Mouse (Mus musculus) hindlimb bud, embryonic 11.5 days (tissue): Measurements from ENCODE around the gene Zfp36l2.
"Not testable (repeated sequence)": the region's sequence is repeated elsewhere in the genome, so short reads cannot be mapped to it uniquely, and the experiment has no call there.

Source experiments
- DNase-seq: peaks from one replicate; pipeline ENCODE4 v3.0.0-alpha.2; 2012; ENCODE audit warnings: low read depth, low spot score; ENCODE audit errors: extremely low spot score

Zfp36l2 gene

DNA sequence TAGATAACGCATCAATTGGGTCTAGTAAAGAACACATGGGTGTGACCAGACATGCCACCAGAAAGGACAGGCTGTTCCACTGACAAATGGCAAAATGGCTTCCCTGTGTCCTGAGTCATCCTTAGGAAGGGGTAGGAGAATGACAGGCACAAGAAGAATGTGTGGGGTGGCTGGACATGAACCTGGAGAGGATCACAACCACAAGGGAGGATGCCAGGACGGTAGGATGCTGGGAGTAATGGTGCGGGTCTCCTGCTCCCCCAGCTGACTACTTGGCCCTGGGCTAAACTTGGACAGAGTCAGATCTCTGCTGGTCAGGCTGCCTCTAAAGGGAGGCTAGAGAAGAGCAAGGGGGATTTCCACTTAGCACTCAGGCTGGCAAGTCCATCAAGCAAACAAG, 8.1 kb upstream of the Zfp36l2 start:
- DNase-seq, result no peak

DNA sequence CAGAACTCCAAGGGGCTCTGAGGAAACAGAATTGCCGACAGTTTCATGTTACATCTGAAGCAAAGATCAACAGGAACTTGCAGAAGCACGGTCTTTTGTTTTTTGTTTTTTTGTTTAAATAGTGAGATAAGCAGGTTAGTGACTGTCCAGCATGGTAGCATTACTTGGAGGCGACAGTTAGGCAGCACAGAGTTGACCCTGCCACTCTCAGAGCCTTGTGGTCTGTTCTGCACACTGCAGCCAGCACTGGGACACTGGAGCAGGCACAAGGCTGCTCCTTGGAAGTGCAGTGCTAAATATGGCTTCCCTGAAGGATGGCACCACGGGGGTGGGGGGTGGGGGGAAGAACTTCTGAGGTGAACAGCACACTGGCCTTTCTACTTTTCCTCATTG, 7.3 kb upstream of the Zfp36l2 start:
- DNase-seq, result no peak

DNA sequence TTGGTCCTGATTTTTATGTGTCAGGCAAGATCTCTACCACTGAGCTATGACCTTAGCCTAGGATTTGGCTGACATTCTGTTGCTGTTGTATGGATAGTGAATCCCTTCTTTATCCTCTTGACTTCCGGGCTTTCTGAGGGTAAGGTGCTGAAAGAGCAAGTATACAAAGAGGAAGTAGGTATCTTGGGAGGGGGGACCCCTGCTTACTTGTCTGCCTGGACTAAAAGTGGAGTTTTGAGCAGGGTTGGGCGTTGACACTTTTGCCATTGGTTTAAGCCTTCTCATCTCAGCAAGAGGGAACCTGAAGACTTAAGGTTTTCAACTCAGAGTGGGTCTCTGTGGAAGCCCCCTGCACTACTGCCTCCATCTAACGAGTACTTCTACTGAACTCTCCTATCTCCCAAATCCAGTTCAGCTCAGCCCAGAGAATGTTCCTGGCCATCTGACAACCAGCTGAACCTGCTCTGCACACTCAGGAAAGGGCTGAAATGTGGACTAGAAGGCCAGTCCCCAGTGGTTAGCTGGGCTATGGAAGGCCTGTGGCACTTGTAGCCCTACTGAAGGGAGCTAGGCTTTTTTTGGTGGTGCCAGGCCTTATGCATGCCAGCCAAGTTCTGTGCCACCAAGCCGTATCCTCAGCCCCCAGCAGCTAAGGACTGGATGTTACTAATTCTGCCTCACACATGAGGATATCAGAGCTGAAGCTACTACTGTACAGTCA, 6.7 kb upstream of the Zfp36l2 start:
- DNase-seq, result no peak

DNA sequence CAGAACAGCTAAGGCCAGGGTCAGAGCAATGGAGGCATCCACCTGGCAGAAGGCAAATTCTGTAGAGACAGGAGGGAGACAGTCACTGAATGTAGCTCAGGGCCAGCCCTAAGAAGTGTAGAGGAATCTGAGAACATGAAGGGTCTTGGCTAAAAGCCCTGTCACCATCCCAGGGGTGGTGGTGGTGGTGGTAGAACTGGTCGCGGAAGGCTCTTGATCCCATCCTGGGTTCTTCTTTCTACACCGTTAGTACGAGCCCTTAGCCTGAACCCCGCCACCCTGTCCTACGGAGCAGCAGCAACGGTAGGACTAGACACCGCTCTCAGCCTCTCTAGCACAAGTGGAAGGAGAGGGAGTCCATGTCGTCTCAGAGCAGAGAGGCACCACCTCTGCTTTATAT, 5.7 kb upstream of the Zfp36l2 start:
- DNase-seq, result no peak

DNA sequence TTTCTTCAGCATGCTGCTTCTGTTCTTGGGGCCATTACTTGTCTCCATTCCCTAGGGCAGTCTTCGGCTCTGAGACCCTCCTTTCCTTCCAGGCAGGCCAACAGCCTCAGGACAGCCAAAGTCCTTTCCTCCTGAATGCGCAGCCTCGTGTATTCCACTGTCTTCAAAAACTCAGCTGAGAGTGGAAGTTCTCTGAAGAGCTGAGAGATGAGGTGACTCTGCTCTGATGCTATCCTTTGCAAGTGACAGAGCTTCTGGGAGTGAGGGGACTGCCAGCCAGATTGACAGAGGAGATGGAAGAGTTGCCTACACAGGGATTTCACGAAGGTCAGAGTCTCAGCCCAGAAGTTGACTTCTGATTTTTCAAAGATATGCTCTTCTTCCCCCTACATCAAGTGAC, 4.2 kb upstream of the Zfp36l2 start:
- DNase-seq, result no peak

DNA sequence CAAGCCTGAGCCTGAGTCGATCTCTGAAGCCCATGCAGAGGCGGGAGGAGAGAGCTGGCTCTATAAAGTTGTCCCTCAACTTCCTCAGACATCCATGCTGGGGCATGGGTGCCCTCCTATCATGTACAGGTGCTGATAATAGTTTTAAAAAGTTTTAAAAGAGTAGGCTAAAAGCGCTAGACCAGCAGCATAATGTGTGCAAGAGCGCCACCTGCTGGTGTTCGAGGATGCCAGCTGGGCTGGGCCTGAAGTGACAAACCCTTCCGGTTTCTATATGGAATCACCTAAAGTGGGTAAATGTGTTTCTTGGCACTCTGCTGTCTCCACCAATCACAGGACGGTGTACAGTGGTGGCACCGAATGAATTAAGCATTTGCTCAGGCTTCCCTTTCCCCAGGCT, 3.1 kb upstream of the Zfp36l2 start:
- DNase-seq, result no peak

DNA sequence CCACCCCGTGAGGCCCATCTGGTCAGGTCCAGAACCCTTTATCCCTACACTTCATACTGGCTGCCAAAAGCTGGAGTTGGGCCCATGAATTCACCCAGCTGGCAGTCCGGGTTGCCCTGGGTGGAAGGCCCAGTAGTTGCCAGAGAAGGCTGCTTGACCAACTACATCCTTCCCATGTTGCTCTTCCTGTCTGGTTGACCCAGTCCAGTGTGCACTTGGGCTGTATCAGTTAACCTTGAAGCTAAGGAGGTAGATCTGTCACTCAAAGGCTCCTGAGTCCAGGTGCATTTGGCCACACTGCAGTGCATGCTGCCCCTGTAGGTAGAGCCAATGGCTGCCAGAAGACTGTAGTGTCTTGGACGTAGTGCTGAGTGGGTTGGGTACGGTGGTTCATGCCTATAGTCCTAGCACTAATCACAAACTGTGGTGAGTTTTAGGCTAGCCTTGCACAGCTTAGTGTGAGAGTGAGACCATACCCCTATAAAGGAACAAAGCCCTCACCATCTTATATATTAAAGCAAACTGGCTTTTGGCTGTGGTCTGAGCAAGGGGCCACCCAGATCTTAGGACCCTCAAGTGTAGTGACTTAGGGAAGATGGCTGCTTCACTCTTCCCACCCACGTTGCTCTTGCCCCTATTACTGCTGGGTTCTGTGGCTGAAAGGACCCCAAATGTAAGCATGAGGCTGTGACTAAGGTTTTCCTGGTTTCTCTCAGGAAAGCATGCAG, 1.5 kb upstream of the Zfp36l2 start:
- no peak for DNase-seq

DNA sequence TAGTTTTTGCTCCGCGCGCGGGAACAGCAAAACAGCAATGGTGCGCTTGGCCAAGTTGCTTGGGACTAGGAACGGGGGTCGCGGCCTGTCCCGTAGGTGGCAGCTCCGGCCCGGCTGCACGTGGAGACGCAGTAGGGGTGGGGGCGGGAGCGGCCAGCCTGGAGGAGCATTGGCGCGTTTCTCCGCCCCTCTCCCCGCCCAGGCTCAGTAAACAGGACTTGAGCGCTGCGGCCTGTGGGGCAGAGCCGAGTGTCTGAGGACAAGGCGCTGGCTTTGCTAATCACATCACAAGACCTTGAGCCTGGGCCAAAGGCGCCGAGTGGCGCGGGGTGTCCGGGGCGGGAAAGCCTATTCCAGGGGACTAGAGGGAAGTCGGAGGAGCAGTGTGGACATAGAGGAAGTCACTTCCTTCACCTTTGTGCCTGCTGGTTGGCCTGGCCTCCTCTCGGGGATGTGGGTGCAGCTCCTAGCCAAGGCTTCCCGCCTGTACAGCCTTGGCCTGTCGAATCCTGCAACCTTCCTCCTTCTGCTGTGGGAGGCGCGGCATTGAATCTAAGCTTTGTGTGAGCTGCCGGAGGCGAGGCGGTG, 721 bp upstream of the Zfp36l2 start:
- no peak for DNase-seq

DNA sequence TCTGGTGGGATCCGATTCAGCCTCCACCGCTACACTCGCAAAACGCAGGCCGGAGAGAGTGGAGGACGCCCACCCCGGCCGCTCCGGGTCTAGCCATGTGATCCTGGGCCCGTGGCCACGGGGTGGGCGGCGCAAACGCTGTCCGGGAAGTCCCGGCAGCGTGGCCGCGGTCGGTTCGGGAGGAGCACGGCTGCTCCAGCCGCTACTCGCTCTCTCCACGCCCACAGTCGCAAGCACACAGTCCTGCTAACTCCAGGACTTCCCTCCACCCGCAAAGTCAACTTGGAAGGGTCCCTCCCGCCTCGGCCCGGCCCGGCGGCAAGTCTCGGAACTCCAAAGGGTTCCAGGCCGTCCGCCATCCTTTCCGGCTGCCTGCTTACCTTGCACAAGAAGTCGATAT, 483 bp downstream of the Zfp36l2 start:
- DNase-seq, result not testable (repeated sequence)

DNA sequence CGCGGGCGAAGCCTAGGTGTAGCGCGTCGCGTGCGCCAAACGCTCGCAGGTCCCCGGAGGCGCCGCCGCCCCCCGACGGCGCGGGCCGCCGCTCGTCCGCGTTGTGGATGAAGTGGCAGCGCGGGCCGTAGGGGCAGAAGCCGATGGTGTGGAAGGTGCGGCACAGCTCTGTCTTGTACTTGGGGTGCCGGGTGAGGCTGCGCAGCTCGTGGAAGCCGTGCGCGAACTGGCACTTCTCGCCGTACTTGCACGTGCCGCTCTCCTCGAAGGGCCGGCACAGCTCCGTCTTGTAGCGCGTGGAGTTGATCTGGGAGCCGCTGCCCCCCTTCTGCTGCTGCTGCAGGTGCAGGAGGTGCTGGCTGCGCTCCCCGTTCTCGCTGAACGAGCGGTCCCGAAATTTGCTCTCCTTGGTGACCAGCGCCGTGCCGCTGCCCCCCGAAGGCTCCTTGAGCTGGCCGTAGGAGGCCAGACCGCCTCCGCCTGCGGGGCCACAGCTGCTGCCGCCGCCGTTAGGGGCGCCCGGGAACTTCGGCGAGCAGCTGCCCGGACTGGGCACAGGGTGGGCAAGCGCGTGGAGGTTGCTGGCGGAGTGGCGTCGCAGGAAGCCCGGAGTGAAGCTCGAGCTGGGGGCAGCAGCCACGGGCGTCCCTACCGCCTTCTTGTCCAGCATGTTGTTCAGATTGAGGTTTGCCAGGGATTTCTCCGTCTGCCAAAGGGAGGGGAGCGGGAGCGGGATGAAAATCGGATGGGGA, 1.1 kb downstream of the Zfp36l2 start:
- DNase-seq, result no peak

DNA sequence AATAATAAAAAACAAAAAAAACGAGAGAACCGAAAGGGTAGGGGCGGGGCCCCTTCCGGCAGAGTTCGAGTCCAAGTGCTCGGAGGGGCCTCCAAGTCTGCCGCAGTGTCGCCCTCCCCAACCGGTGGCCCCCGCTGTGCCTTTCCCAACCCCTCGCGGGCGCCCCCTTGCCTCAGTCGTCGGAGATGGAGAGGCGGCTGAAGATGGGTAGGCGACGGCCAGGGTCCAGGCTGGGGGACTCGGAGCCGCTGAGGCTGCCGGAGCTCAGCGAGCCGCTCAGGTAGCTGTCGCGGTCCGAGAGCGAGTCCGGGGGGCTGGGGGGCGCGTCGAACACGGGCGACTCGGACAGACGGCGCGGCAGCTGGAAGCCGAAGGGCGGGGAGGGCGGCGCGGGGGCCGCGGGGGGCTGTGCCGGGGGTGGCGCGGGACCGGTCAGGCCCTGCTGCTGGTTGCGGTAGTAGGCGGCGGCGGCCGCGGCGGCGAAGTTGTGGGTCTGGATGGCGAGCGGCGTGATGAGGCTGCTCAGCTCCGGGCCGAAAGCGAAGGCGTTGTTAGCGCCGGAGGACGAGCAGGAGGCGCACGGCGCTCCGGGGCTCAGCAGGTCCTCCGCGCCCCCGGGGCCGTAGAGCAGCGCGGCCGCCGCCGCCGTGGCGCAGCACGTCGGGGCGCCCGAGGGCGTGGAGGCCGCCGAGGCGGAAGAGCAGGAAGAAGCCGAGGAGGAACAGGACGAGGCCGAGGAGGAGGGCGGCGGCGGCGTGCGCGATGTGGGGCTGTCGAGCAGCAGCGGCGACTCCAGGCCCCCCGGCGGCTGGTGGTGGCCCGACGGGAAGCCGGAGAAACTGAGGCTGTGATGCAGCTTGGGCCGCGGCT, 1.9 kb downstream of the Zfp36l2 start:
- no peak for DNase-seq

DNA sequence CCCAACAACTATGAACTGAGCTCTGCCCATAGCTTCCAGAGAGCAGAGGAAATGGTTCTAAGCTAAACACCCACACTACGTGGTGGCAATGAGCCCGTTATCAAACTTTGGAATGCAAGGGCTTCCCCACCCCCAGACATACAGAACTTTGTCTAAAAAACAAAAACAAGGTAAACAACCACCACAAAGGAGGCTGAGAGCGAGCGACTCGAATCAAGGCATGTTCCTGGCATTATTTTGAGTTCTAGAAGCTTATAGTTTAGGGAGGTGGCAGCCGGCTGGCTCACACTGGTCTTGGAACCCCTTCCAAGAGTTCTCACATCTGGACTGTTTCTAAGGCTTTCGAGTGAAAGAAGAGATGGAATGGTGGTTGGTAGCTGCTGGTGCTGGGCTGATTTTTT, 2.7 kb downstream of the Zfp36l2 start:
- no peak for DNase-seq

DNA sequence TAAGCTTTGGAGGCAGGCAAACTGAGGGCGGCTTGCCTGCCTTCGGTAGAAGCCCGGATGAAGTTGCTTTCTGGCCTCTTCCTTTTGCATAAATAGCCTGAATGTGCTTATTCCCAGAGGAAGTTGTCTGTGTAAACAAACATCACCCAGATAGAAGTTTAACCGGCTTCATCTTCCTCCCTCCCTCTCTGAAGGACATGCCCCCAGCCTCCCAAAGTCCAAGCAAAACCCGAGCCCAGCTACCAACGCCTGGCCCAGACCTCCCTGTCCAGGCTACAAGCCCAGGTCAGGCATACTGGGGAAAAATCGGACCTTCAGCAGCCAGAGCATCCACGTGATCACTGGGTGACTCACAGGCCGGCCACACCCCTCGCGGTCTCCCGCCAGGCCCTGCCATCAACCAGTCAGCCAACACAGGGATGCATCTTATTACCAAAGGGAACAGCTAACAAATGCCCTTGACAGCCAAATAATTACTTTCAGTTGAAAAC, 4.4 kb downstream of the Zfp36l2 start:
- DNase-seq, result no peak

DNA sequence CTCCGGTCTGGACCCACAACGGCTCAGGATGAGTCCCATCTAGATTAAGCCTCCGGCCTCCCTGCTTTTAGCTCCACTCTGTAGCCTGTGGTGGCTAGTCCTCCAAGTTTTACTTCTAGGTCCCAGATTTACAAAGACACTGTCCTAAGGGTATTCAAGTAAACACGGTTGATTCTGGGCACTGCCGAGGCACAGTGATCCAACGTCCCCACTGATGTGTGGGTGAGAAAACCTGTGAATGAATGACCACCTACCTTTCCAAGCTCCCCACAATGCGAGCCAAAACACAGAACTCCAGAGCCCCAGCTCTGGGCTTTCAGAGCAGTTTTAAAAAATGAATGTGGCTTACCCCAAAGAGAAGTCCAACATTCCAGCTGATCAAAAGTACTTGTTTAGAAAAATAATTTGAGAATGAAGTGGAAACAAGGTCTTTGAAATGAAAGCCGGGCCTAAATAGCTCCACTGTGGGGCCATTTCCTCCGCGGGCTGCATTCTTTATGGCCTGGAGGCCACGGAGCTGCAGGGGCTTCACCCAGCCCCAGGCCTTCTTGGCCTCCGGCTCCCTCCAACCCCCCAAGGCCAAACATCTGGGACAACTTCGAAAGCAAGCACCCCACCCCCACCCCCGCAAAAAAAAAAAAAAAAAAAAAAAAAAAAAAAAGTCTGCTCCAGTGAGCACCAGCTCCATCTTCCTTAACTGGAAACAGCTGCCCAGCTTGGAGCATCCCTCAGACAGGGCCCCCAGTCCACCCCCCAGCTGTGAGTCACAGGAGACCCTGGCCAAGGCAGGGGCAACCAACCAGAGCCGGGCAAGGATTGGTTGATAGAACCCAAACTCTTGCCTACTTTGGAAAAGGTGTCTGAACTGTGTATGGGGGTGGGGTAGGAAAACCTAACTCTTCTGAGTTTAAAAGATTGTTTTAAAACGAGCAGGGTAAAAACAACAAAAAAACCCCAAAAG, 5.2 kb downstream of the Zfp36l2 start:
- DNase-seq, result no peak

DNA sequence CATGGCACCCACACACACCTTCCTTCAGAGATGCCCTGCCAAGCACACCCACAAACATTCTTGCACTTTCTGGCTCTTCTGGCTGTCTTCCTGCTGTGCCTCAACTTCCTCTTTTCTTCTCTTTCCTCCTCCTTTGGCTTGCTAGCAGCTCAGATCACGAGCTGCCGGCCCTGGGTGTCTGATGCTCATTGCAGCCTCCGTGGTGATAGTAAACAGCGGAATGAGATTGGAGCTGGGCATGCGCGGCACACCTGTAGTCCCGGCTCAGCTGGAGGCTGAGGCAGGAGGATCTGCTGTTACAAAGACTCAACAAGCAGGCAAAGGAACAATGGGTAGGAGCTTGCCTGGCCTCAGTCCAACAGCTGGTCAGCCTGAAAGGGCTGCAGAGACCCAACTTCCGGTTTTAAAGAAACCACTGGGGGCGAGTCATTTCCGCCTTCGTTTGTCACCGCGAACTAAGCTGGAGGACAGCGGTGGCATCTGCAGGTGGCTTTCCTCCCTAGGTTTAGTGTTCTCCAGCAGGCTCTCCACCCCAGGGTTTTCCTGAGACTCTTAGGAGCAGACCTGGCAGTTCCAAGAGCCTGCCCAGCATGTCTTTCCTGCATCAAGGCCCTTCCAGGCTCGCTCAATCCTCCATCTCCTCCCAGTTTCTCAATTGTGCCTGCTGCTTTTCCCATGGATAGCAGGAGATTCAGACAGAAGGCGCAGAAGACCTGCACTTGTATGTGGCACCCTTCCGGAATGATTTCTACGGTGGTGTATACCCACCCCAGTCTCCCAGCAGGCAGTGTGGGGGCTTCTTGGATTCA, 6.0 kb downstream of the Zfp36l2 start:
- no peak for DNase-seq

DNA sequence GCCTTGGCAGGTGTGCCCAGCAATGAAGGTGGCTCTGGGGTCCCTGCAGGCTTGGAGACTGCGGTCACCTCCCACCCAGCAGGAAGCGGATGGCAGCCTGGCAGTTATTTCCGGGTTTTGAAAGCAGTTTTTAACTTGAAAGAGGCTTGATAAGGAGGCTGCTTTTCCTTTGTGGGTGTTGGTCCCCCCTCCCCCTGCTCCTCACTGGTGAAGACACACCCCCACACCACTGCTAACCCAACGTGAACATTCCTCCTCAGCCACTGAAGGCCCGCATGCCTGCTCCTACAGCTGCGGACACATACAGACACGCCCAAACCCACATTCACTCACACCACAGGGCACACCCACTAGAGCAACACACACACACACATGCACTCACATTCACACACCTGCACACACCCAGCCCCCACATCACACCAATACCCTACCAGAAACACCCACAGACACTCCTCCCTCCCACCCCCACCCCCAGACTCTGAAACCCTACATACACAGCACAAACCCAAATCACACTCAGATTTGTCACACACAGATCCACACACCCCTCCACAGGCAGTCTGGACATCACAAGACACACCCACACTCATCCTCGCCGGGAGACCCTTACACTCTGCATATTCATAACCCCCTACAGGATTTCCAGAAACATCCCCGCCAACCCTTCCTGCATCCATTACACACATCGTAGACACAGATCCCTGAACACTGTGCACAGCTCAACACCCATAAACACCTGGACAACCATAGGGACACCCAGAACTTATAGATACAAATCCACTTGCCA, 6.8 kb downstream of the Zfp36l2 start:
- no peak for DNase-seq

DNA sequence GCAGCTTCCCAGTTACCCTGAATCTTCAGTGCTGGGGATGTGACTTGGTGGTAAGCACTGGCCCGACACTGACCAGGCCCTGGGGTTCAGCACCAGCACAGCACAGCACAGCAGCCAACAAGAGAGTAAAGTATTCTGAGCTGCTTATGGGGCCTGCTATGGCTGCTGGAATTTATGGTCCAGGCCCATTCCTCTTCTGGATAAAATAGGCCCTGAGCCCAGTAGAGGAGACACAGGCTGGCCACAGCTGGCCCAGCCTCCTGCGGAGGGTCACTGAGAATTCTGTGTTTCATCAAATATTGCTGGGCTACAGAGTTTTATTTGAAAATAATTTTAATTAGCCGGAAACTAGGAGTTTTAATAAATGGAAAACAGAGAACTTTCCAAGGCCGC, 7.8 kb downstream of the Zfp36l2 start:
- no peak for DNase-seq
